Mouse (Mus musculus) lung, postnatal 0 days (tissue): ENCODE data around the gene Pth2. TPM values are rescaled to one million over a fixed set of nuclear protein-coding genes. Genes with fewer than 3 reads are reported as not detected.

Experiments
- ATAC-seq: fragments of 200-750 bp; cut with Nextera tagmentation; 2 replicates; pipeline ENCODE4 v1.8.0; 2017; ENCODE audit warnings: moderate library complexity
- DNase-seq: peaks from one replicate; pipeline ENCODE4 v3.0.0-alpha.2; 2016; ENCODE audit warnings: low spot score
- H3K27ac ChIP-seq: fragments of 300-500 bp; sonication (generic); 2 replicates; pipeline ENCODE4 v1.5.1; 2014; ENCODE audit warnings: antibody characterized with exemption, mild to moderate bottlenecking, low read length, mixed read lengths
- H3K27me3 ChIP-seq: fragments of 300-500 bp; sonication (generic); replicated peaks from 2 replicates; pipeline ENCODE4 v1.6.1; 2014; ENCODE audit warnings: low read length, mixed read lengths; ENCODE audit not compliant: insufficient read depth
- H3K36me3 ChIP-seq: fragments of 300-500 bp; sonication (generic); 2 replicates; pipeline ENCODE4 v1.6.1; 2014; ENCODE audit warnings: low read length, mixed read lengths; ENCODE audit not compliant: insufficient read depth
- H3K4me1 ChIP-seq: fragments of 300-500 bp; sonication (generic); 2 replicates; pipeline ENCODE4 v1.6.1; 2014; ENCODE audit warnings: antibody characterized with exemption, low read depth, low read length, mixed read lengths; ENCODE audit not compliant: insufficient read depth
- H3K4me2 ChIP-seq: fragments of 300-500 bp; sonication (generic); replicated peaks from 2 replicates; pipeline ENCODE4 v1.6.1; 2014; ENCODE audit warnings: low read depth, mild to moderate bottlenecking, low read length, moderate library complexity, mixed read lengths
- H3K4me3 ChIP-seq: fragments of 300-500 bp; sonication (generic); 2 replicates; pipeline ENCODE4 v1.5.1; 2014; ENCODE audit warnings: low read depth, low read length
- H3K9ac ChIP-seq: fragments of 300-500 bp; sonication (generic); replicated peaks from 2 replicates; pipeline ENCODE4 v1.6.1; 2014; ENCODE audit warnings: low read depth, mild to moderate bottlenecking
- H3K9me3 ChIP-seq: fragments of 300-500 bp; sonication (generic); 2 replicates; pipeline ENCODE4 v1.6.1; 2016; ENCODE audit warnings: low read length, mixed read lengths
- CTCF ChIP-seq: IDR thresholded peaks from 2 replicates; pipeline ENCODE4 v1.5.1; 2016; ENCODE audit warnings: antibody characterized with exemption, mild to moderate bottlenecking
- EP300 ChIP-seq: IDR thresholded peaks from 2 replicates; pipeline ENCODE4 v1.6.1; 2016; ENCODE audit warnings: antibody characterized with exemption, mild to moderate bottlenecking, control low read depth
- WGBS: fragments of 180-500 bp; shearing (Covaris S2); extraction: QIAGEN DNeasy Blood & Tissue Kit; methylation state at CpG from one replicate; pipeline ENCODE4 v1.1.7; 2014; 5-methylcytosine and 5-hydroxymethylcytosine counted together
- polyA plus RNA-seq: library from polyadenylated mRNA; unstranded; fragments of >200 nt; fragmentation: Nextera tagmentation; extraction: Ambion mirVana; gene quantifications from 2 replicates; pipeline ENCODE4 v1.2.1, GENCODE M21; 2015

The Pth2 gene
- polyA plus RNA-seq = not detected in 2 replicates

GRCm38 (mm10) chr7:45180896-45181477 is at the start of gene Pth2:
Gene Pth2, plus strand, starts transcription at chr7:45180995.
- Histone ChIP-seq H3K9me3 (no peaks in the 10 kb centered on the region), H3K4me2 (0 out of 2 replicates have a peak within 1 kb of the TSS, but pooled peaks have one; percentile 54), H3K36me3 (no peaks in the 10 kb centered on the region), H3K4me1 (peaks cover 4% of the 10 kb centered on the region; the same call in 1 of the 2 replicates), H3K4me3 (no peak within 1 kb of the TSS), H3K27me3 (peaks cover 78% of the 10 kb centered on the region), H3K27ac (no peak within 1 kb of the TSS), H3K9ac (no peak within 1 kb of the TSS)
- whole genome bisulfite sequencing = 23% methylated on average over 17 of the region's 20 CpGs
- DNase-seq = no peak
- ATAC-seq = no peak
- TF ChIP-seq CTCF (no peak), EP300 (no peak)

GRCm38 (mm10) chr7:45131850-45132249 is 48.9 kb upstream of the Pth2 start:
- H3K4me2 ChIP-seq = no peak overlapping the region
- H3K4me1 ChIP-seq = peaks cover 12% of the 10 kb centered on the region; the same call in 1 of the 2 replicates
- no peak overlapping the region for H3K4me3 ChIP-seq
- H3K9ac ChIP-seq = no peak overlapping the region
- DNase-seq (no peak), ATAC-seq (no peak)
- TF ChIP-seq EP300 (no peak), CTCF (no peak)
- 0 out of 2 replicates have a peak, but pooled peaks cover 3% of the 10 kb centered on the region for H3K36me3 ChIP-seq
- no peaks in the 10 kb centered on the region for H3K9me3 ChIP-seq
- WGBS = 63% methylated on average over 11 of the region's 11 CpGs
- no peaks in the 10 kb centered on the region for H3K27me3 ChIP-seq
- no peak overlapping the region for H3K27ac ChIP-seq

GRCm38 (mm10) chr7:45133446-45134159 is 47.2 kb upstream of the Pth2 start:
- peak; percentile 29 for TF ChIP-seq CTCF
- TF ChIP-seq EP300 = no peak
- Histone ChIP-seq H3K4me2 (no peak overlapping the region), H3K9ac (no peak overlapping the region), H3K4me3 (no peak overlapping the region), H3K4me1 (peaks cover 4% of the 10 kb centered on the region; the same call in 1 of the 2 replicates), H3K36me3 (no peaks in the 10 kb centered on the region), H3K27me3 (no peaks in the 10 kb centered on the region), H3K27ac (no peak overlapping the region), H3K9me3 (no peaks in the 10 kb centered on the region)
- DNase-seq (no peak), ATAC-seq (no peak)
- WGBS = 77% methylated on average over 8 of the region's 8 CpGs

GRCm38 (mm10) chr7:45134544-45135026 is 46.2 kb upstream of the Pth2 start:
- no peaks in the 10 kb centered on the region for H3K36me3 ChIP-seq
- ATAC-seq (peak; percentile 14; the same call in 1 of the 2 replicates), DNase-seq (peak; percentile 57)
- no peaks in the 10 kb centered on the region for H3K27me3 ChIP-seq
- WGBS = 17% methylated on average over 12 of the region's 12 CpGs
- no peak overlapping the region for H3K27ac ChIP-seq
- H3K9me3 ChIP-seq = no peaks in the 10 kb centered on the region
- no peak overlapping the region for H3K4me3 ChIP-seq
- H3K9ac ChIP-seq = no peak overlapping the region
- no peak for TF ChIP-seq CTCF
- TF ChIP-seq EP300 = no peak
- peaks cover 4% of the 10 kb centered on the region; the same call in 1 of the 2 replicates for H3K4me1 ChIP-seq
- H3K4me2 ChIP-seq = no peak overlapping the region

GRCm38 (mm10) chr7:45135370-45135769 is 45.4 kb upstream of the Pth2 start:
- Histone ChIP-seq H3K4me2 (peak overlapping the region; percentile 78), H3K36me3 (no peaks in the 10 kb centered on the region), H3K27me3 (no peaks in the 10 kb centered on the region), H3K4me1 (peaks cover 4% of the 10 kb centered on the region; the same call in 1 of the 2 replicates), H3K9ac (peak overlapping the region; percentile 60; the same call in 1 of the 2 replicates), H3K4me3 (peak overlapping the region; percentile 62; the same call in 1 of the 2 replicates), H3K9me3 (no peaks in the 10 kb centered on the region), H3K27ac (no peak overlapping the region)
- WGBS = 81% methylated on average over 3 of the region's 3 CpGs
- DNase-seq (no peak), ATAC-seq (no peak)
- TF ChIP-seq EP300 (no peak), CTCF (no peak)

GRCm38 (mm10) chr7:45135993-45136567 is 44.7 kb upstream of the Pth2 start, which contains the start of the genes Gm45713 and Flt3l:
Gene Gm45713, minus strand, starts transcription at chr7:45136231.
Gene Flt3l, minus strand, starts transcription at chr7:45136432.
- Histone ChIP-seq H3K9ac (peak within 1 kb of the TSS; percentile 60), H3K27ac (peak within 1 kb of the TSS; percentile 32; the same call in 1 of the 2 replicates), H3K4me1 (peaks cover 4% of the 10 kb centered on the region; the same call in 1 of the 2 replicates), H3K27me3 (no peaks in the 10 kb centered on the region), H3K4me3 (peak within 1 kb of the TSS; percentile 62), H3K4me2 (peak within 1 kb of the TSS; percentile 78), H3K36me3 (no peaks in the 10 kb centered on the region), H3K9me3 (no peaks in the 10 kb centered on the region)
- TF ChIP-seq CTCF (peak; percentile 98), EP300 (no peak)
- ATAC-seq (peak; percentile 90), DNase-seq (peak; percentile 96)
- 1% methylated on average over 27 of the region's 29 CpGs for WGBS
